Mouse (Mus musculus) midbrain, embryonic 10.5 days (tissue): ENCODE measurements around the gene Prss57. TPM values are rescaled to one million over a fixed set of nuclear protein-coding genes. Genes with fewer than 3 reads are reported as not detected.

Experiments used
- DNase-seq: peaks from one replicate; pipeline ENCODE4 v3.0.0-alpha.2; 2017; ENCODE audit warnings: low spot score
- H3K27ac ChIP-seq: fragments of 300-500 bp; sonication (generic); replicated peaks from 2 replicates; pipeline ENCODE4 v1.5.1; 2016; ENCODE audit warnings: mild to moderate bottlenecking
- H3K27me3 ChIP-seq: fragments of 300-500 bp; sonication (generic); 2 replicates; pipeline ENCODE4 v1.6.1; 2016; ENCODE audit warnings: low read depth, mild to moderate bottlenecking; ENCODE audit not compliant: poor library complexity, severe bottlenecking
- H3K36me3 ChIP-seq: fragments of 300-500 bp; sonication (generic); 2 replicates; pipeline ENCODE4 v1.6.1; 2016; ENCODE audit warnings: mild to moderate bottlenecking, moderate library complexity
- H3K4me1 ChIP-seq: fragments of 300-500 bp; sonication (generic); 2 replicates; pipeline ENCODE4 v1.6.1; 2016
- H3K4me3 ChIP-seq: fragments of 300-500 bp; sonication (generic); 2 replicates; pipeline ENCODE4 v1.5.1; 2016; ENCODE audit warnings: mild to moderate bottlenecking, moderate library complexity
- H3K9me3 ChIP-seq: fragments of 300-500 bp; sonication (generic); replicated peaks from 2 replicates; pipeline ENCODE4 v1.6.1; 2016; ENCODE audit warnings: mild to moderate bottlenecking
- WGBS: fragments of 180-500 bp; shearing (Covaris S2); methylation state at CpG from one replicate; pipeline ENCODE4 v1.1.7; 2016; 5-methylcytosine and 5-hydroxymethylcytosine counted together
- polyA plus RNA-seq: library from polyadenylated mRNA; unstranded; fragments of >200 nt; fragmentation: Nextera tagmentation; extraction: Ambion mirVana; gene quantifications from 2 replicates; pipeline ENCODE4 v1.2.1, GENCODE M21; 2016

Prss57 gene
- polyA plus RNA-seq, 1 experiment from 2014 or later = 0.05 TPM

GRCm38 (mm10) chr10:79789581-79789980, 1.2 kb downstream of the Prss57 start:
- peaks cover 24% of the 10 kb centered on the region for H3K4me1 ChIP-seq
- H3K27me3 ChIP-seq = peaks cover 13% of the 10 kb centered on the region
- no peaks in the 10 kb centered on the region for H3K9me3 ChIP-seq
- H3K27ac ChIP-seq = 0 out of 2 replicates have a peak overlapping the region, but pooled peaks have one; percentile 13
- no peaks in the 10 kb centered on the region for H3K36me3 ChIP-seq
- DNase-seq = no peak
- 63% methylated on average over 2 of the region's 2 CpGs for WGBS
- H3K4me3 ChIP-seq = no peak overlapping the region

- H3K4me3 ChIP-seq = no peak overlapping the region
- no peaks in the 10 kb centered on the region for H3K36me3 ChIP-seq
- H3K4me1 ChIP-seq = peaks cover 18% of the 10 kb centered on the region
- no peak overlapping the region for H3K27ac ChIP-seq
- WGBS = 42% methylated on average over 7 of the region's 7 CpGs
- no peaks in the 10 kb centered on the region for H3K9me3 ChIP-seq
- peaks cover 20% of the 10 kb centered on the region for H3K27me3 ChIP-seq
- DNase-seq = peak; percentile 72
Observed at GRCm38 (mm10) chr10:79788386-79789158, 2.2 kb downstream of the Prss57 start.

- peaks cover 28% of the 10 kb centered on the region for H3K4me1 ChIP-seq
- H3K27me3 ChIP-seq = peaks cover 62% of the 10 kb centered on the region
- WGBS = 36% methylated on average over 27 of the region's 27 CpGs
- peak; percentile 58 for DNase-seq
- H3K27ac ChIP-seq = no peak overlapping the region
- no peaks in the 10 kb centered on the region for H3K36me3 ChIP-seq
- no peaks in the 10 kb centered on the region for H3K9me3 ChIP-seq
- H3K4me3 ChIP-seq = no peak overlapping the region
Observed at GRCm38 (mm10) chr10:79783920-79784800, 6.6 kb downstream of the Prss57 start.

- Histone ChIP-seq H3K4me1 (peaks cover 38% of the 10 kb centered on the region), H3K36me3 (no peaks in the 10 kb centered on the region), H3K9me3 (no peaks in the 10 kb centered on the region), H3K4me3 (no peak overlapping the region), H3K27ac (no peak overlapping the region), H3K27me3 (peaks cover 73% of the 10 kb centered on the region)
- DNase-seq = no peak
- WGBS = 69% methylated on average over 7 of the region's 7 CpGs
Observed at GRCm38 (mm10) chr10:79783050-79783449, 7.7 kb downstream of the Prss57 start.

GRCm38 (mm10) chr10:79781956-79782355, 8.8 kb downstream of the Prss57 start:
- Histone ChIP-seq H3K4me1 (peaks cover 49% of the 10 kb centered on the region), H3K27me3 (peaks cover 78% of the 10 kb centered on the region)

DNA sequence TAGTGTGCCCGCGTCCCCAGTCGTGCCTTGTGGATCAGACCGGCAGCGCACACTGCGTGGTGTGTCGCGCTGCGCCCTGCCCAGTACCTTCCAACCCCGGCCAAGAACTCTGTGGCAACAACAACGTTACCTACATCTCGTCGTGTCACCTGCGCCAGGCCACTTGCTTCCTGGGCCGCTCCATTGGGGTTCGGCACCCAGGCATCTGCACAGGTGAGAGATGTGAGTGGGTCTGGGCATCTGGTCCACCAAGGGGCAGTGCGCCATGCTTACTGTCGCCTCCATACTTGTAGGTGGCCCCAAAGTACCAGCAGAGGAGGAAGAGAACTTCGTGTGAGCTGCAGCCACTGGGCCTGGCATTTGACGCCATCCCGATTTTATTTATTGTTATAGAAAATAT, 9.6 kb downstream of the Prss57 start:
- Histone ChIP-seq H3K27ac (no peak overlapping the region), H3K27me3 (peaks cover 86% of the 10 kb centered on the region), H3K4me3 (peak overlapping the region; percentile 56), H3K9me3 (no peaks in the 10 kb centered on the region), H3K36me3 (no peaks in the 10 kb centered on the region), H3K4me1 (peaks cover 51% of the 10 kb centered on the region)
- WGBS = 33% methylated on average over 21 of the region's 21 CpGs
- no peak for DNase-seq

More at GRCm38 (mm10) chr10:79781956-79782355, 8.8 kb downstream of the Prss57 start:
- Histone ChIP-seq H3K4me3 (no peak overlapping the region), H3K36me3 (no peaks in the 10 kb centered on the region), H3K27ac (no peak overlapping the region), H3K9me3 (no peaks in the 10 kb centered on the region)
- no peak for DNase-seq
- WGBS = 62% methylated on average over 5 of the region's 5 CpGs

DNA sequence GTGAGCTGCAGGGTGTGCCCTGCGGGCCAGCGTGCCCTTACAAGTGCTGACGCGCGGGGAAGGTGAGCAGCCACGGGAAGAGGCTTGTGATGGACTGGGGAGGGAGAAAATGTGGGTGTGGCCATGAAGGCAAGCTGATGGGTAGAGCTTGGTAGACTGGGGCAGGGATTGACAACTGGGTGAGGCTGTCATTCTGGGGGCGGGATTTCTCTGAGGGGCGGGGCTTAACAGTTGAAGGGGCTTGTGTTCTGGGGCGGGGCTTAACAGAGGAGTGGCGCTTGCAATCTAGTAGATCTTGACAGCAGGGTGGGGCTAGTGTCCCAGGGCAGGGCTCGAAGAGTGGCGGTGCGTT, 10.1 kb downstream of the Prss57 start:
- no peak for DNase-seq
- no peaks in the 10 kb centered on the region; the same call in 1 of the 2 replicates for H3K9me3 ChIP-seq
- under 1% methylated on average over 13 of the region's 13 CpGs for WGBS
- peak overlapping the region; percentile 46; the same call in 1 of the 2 replicates for H3K27ac ChIP-seq
- no peaks in the 10 kb centered on the region for H3K36me3 ChIP-seq
- H3K4me3 ChIP-seq = peak overlapping the region; percentile 56
- H3K27me3 ChIP-seq = peaks cover 91% of the 10 kb centered on the region
- H3K4me1 ChIP-seq = peaks cover 51% of the 10 kb centered on the region

- peak; percentile 97 for DNase-seq
- H3K36me3 ChIP-seq = no peaks in the 10 kb centered on the region
- H3K9me3 ChIP-seq = peaks cover 5% of the 10 kb centered on the region
- peak overlapping the region; percentile 56 for H3K4me3 ChIP-seq
- 2% methylated on average over 55 of the region's 55 CpGs for WGBS
- peak overlapping the region; percentile 46; the same call in 1 of the 2 replicates for H3K27ac ChIP-seq
- peaks cover 88% of the 10 kb centered on the region for H3K27me3 ChIP-seq
- H3K4me1 ChIP-seq = peaks cover 51% of the 10 kb centered on the region
Observed at GRCm38 (mm10) chr10:79779784-79780663, 10.7 kb downstream of the Prss57 start.

DNA sequence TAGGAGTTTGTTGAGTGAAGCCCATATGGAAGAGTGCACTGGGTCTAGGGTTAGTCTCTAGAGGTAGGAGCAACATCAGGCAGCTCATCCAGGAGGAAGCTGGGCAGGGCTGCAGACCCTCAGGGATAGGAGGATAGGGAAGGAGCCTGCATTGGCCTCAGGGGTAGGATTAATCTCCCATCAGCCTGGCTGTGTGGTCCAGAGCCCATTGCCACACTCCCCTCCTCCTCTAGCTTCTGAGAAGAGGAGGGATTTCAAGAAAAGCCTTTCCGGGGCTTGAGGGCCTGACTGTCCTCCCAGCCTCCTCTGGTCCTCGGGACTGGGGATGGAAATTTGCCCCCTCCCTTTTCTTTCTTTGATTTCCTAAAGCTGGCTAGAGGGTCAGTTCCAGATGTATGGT, 11.6 kb downstream of the Prss57 start:
- Histone ChIP-seq H3K4me1 (peaks cover 48% of the 10 kb centered on the region), H3K4me3 (peak overlapping the region; percentile 56; the same call in 1 of the 2 replicates), H3K27me3 (peaks cover 80% of the 10 kb centered on the region), H3K9me3 (peaks cover 7% of the 10 kb centered on the region), H3K36me3 (no peaks in the 10 kb centered on the region), H3K27ac (no peak overlapping the region)
- WGBS = 19% methylated on average over 2 of the region's 2 CpGs
- DNase-seq = no peak

- H3K27ac ChIP-seq = 0 out of 2 replicates have a peak overlapping the region, but pooled peaks have one; percentile 13
- DNase-seq = no peak
- H3K27me3 ChIP-seq = peaks cover 71% of the 10 kb centered on the region
- H3K4me1 ChIP-seq = peaks cover 48% of the 10 kb centered on the region
- 28% methylated on average over 15 of the region's 15 CpGs for WGBS
- H3K36me3 ChIP-seq = no peaks in the 10 kb centered on the region
- H3K9me3 ChIP-seq = peaks cover 7% of the 10 kb centered on the region
- H3K4me3 ChIP-seq = 0 out of 2 replicates have a peak overlapping the region, but pooled peaks have one; percentile 5
Observed at GRCm38 (mm10) chr10:79778006-79778405, 12.8 kb downstream of the Prss57 start.

DNA sequence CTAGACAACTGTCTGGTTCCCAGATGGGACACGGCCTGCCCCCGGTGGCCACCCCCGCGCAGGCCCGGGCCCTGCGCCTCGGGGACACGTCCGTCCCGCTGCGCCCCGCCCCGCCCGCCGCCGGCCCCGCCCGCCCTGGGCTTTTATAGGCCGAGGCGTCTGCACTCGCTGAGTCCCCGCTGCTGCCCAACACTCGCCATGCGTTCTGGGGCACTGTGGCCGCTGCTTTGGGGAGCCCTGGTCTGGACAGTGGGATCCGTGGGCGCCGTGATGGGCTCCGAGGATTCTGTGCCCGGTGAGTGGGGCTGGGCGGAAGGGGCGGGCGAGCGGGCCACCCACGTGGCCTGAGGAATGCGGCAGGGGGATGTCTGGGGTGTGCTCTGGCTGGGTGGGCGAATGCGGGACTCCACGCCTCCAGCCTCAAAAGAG, 13.6 kb downstream of the Prss57 start, which contains the start of gene Fstl3:
TSS of gene Fstl3 (plus strand) at position 170 of the 429 bp plus-strand sequence.
- H3K27ac ChIP-seq = peak within 1 kb of the TSS; percentile 68; the same call in 1 of the 2 replicates
- peaks cover 48% of the 10 kb centered on the region for H3K4me1 ChIP-seq
- peaks cover 62% of the 10 kb centered on the region for H3K27me3 ChIP-seq
- no peaks in the 10 kb centered on the region for H3K36me3 ChIP-seq
- WGBS = 1% methylated on average over 39 of the region's 39 CpGs
- H3K9me3 ChIP-seq = peaks cover 11% of the 10 kb centered on the region
- peak; percentile 44 for DNase-seq
- H3K4me3 ChIP-seq = peak within 1 kb of the TSS; percentile 51
